Mouse (Mus musculus) retina, adult 2 months (tissue): ENCODE results near the gene Brpf1.
"Not testable (repeated sequence)": the region's sequence is repeated elsewhere in the genome, so short reads cannot be mapped to it uniquely, and the experiment has no call there.

Source experiments
- DNase-seq: peaks from one replicate; pipeline ENCODE4 v3.0.0-alpha.2; 2012; ENCODE audit warnings: low read depth, low spot score

Gene Brpf1

GRCm38 (mm10) chr6:113307481-113308121 is 664 bp downstream of the Brpf1 start:
- DNase-seq: no peak

- DNase-seq: no peak
Measured at GRCm38 (mm10) chr6:113308141-113308540, 1.2 kb downstream of the Brpf1 start.

- no peak for DNase-seq
Measured at GRCm38 (mm10) chr6:113315972-113316371, 9.0 kb downstream of the Brpf1 start.

GRCm38 (mm10) chr6:113326533-113327315 is 19.8 kb downstream of the Brpf1 start, which contains the start of gene Ogg1:
TSS of gene Ogg1 (plus strand) at chr6:113326972.
- peak; percentile 96 for DNase-seq

- no peak for DNase-seq
Measured at GRCm38 (mm10) chr6:113329396-113329795, 22.5 kb downstream of the Brpf1 start.

GRCm38 (mm10) chr6:113330547-113330946 is 23.6 kb downstream of the Brpf1 start:
- DNase-seq: no peak

- DNase-seq: no peak
Measured at GRCm38 (mm10) chr6:113331721-113332120, 24.8 kb downstream of the Brpf1 start.

- not testable (repeated sequence) for DNase-seq
Measured at GRCm38 (mm10) chr6:113332734-113333133, 25.8 kb downstream of the Brpf1 start.

GRCm38 (mm10) chr6:113333137-113333950 is 26.4 kb downstream of the Brpf1 start:
- DNase-seq: no peak

GRCm38 (mm10) chr6:113334216-113334615 is 27.3 kb downstream of the Brpf1 start:
- no peak for DNase-seq

- DNase-seq: no peak
Measured at GRCm38 (mm10) chr6:113336852-113337620, 30.1 kb downstream of the Brpf1 start.

GRCm38 (mm10) chr6:113341574-113341973 is 34.6 kb downstream of the Brpf1 start:
- no peak for DNase-seq

- no peak for DNase-seq
Measured at GRCm38 (mm10) chr6:113342297-113342696, 35.4 kb downstream of the Brpf1 start.

GRCm38 (mm10) chr6:113343177-113344092 is 36.5 kb downstream of the Brpf1 start, which contains the start of gene Camk1:
TSS of gene Camk1 (minus strand) at chr6:113343984.
- no peak for DNase-seq

GRCm38 (mm10) chr6:113344321-113344720 is 37.4 kb downstream of the Brpf1 start:
- DNase-seq: no peak

- DNase-seq: no peak
Measured at GRCm38 (mm10) chr6:113346897-113347296, 40.0 kb downstream of the Brpf1 start.

GRCm38 (mm10) chr6:113350538-113350937 is 43.6 kb downstream of the Brpf1 start:
- no peak for DNase-seq

GRCm38 (mm10) chr6:113351161-113351560 is 44.2 kb downstream of the Brpf1 start:
- DNase-seq: no peak

GRCm38 (mm10) chr6:113351653-113352052 is 44.7 kb downstream of the Brpf1 start:
- DNase-seq: no peak

- DNase-seq: no peak
Measured at GRCm38 (mm10) chr6:113352820-113353219, 45.9 kb downstream of the Brpf1 start.
